Mouse (Mus musculus) kidney, adult 10 weeks (tissue): ENCODE measurements around the gene Cops8. TPM values are rescaled to one million over a fixed set of nuclear protein-coding genes. Genes with fewer than 3 reads are reported as not detected.

Experiments
- polyA plus RNA-seq: library from polyadenylated mRNA; stranded (reverse); fragments of 350-450 nt; fragmentation: Illumina TruSeq; extraction: RNeasy Lipid Tissue Mini Kit (QIAGEN cat#74804); gene quantifications from one replicate; pipeline ENCODE4 v1.2.3, GENCODE M21; 2014; ENCODE audit warnings: low read depth, low replicate concordance

Cops8 gene
- 93.3 TPM for polyA plus RNA-seq

GRCm38 (mm10) chr1:90602759-90603560 is at the start of gene Cops8:
TSS of gene Cops8 (plus strand) at chr1:90602981.

Other genes starting within 250 kb of the Cops8 start
- gene Col6a3, start 241.0 kb downstream of the Cops8 start, polyA plus RNA-seq, result 13.6 TPM